Mouse (Mus musculus): ENCODE data around the gene Zfp853. TPM values are rescaled to one million over a fixed set of nuclear protein-coding genes. Genes with fewer than 3 reads are reported as not detected.
A peak's percentile ranks its signal among the peaks of the same experiment; 100 is the strongest.

Gene Zfp853
- total RNA-seq (2015) (not detected in 2 replicates), total RNA-seq (2017) (not detected in 2 replicates)

DNA sequence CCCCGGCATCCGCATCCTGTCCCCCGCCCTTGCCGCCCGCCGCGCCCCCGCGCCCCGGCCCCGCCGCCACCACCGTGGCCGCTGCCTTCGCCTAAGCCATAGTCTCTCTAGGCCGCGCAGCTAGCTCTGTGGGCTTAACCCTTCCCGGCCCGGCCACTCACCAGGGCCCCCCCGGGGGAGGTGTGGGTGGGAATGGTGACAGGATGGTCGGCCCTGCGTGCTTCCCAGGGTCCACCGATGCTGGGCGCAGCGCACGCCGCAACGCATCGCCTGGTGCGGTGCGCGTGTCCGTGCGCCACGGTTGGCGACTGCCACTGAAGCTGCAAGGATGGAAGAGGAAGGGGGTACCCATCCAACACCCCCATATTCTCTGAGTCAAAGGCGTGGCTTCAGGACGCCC is at the start of gene Zfp853:
Gene Zfp853 (minus strand): TSS at position 220 of the 400 bp plus-strand sequence.
- no peak for ATAC-seq (replicated peaks; ENCODE audit: poor library complexity)

DNA sequence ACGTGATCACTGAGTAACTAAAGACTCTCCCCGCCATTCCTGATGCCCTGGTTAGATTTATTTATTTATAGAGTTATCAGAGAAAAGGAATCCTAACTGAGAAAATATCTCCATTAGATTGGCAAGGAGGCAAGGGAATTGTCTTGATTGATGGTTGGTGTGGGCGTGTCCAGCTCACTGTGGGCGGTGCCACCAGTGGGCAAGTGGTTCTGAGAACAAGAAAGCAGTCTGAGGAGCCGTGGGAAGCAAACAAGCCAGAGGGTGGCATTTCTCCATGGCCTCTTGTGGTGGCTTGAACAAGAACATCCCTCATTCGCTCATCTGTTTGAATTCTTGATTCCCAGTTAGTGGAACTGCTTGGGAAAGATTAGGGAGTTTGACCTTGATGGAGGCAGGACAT is 46.2 kb upstream of the Zfp853 start:
- no peak for ATAC-seq (replicated peaks; ENCODE audit: poor library complexity)

DNA sequence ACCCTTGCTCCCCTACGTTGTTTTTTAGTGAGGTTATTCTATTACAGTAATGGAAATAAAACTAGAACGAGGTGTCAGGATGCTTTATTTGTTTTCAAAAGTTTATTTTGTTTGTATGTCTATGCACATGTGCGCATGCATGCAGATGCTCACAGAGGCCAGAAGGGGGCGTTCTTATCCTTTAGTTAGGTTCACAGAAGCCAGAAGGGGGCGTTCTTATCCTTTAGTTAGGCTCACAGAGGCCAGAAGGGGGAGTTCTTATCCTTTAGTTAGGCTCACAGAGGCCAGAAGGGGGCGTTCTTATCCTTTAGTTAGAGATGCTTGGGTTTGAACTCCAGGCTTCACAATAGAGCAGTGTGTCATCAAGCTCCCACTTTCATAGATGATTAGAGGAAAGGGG is 43.1 kb upstream of the Zfp853 start:
- ATAC-seq (replicated peaks; ENCODE audit: poor library complexity): peak; percentile 53

DNA sequence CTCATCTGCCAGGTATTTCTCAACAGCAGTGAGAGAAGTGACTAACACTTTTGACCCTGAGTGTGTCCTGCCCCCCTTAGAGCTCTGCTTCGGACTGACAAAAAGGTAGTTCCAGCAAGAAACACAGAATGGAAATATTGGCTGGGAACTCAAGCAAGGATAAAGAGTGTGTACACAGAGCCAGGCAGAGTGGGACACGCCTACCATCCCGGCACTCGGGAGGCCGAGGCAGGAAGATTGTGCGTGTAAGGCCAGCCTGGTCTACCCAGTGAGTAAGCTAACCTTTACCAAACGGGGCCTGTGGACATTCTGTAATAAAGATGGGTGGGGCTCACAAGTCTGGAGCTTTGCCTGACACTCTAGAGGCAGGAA is 41.7 kb upstream of the Zfp853 start:
- ATAC-seq (replicated peaks; ENCODE audit: poor library complexity): peak; percentile 29

DNA sequence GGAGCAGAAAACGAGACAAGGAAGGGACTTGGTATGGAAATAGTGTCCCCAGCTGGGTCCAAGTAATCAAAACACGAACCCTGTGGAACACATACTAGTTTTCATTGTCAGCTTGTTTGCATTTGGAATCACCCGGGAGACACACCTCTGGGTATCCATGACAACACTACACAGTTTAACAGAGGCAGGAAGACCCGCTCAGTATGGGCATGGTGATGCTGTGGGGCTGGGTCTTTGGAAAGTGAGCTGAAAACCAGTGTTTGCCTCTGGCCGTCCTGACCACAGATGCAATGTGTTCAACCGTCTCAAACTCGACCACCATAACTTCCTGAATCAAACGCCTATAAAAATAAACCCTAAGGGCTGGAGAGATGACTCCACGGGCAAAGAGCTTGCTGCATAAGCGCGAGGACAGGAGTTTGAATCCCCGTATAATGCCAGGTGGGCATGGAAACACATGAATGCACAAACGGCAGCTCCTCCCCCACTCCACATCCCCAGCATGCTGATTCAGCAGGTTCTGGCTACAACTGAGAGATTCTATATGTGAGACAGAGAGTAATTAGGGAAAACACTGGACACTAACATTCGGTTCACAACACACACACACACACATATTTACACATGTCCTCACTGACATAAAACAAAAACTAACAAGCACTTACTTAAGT is 41.1 kb upstream of the Zfp853 start:
- peak; percentile 23; the same call in 1 of the 2 replicates for ATAC-seq (replicated peaks; ENCODE audit: poor library complexity)

DNA sequence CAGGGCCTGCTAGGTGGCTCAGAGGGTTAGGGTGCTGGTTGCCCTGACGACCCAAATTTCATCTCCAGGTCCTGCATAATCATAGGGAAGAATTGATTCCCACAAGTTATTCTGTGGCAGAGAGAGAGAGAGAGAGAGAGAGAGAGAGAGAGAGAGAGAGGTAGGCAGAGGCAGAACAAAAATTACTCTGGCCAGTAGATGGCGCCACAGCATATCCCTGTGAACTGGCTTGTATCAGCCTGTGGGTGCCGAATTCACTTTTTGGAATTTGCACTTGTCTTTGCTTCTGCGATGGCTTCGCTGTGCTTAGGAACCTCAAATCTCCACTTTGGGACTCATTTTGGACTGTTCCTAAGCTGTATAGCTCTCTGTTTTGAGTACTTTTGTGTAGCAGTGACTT is 40.4 kb upstream of the Zfp853 start:
- ATAC-seq (replicated peaks; ENCODE audit: poor library complexity): peak; percentile 61

DNA sequence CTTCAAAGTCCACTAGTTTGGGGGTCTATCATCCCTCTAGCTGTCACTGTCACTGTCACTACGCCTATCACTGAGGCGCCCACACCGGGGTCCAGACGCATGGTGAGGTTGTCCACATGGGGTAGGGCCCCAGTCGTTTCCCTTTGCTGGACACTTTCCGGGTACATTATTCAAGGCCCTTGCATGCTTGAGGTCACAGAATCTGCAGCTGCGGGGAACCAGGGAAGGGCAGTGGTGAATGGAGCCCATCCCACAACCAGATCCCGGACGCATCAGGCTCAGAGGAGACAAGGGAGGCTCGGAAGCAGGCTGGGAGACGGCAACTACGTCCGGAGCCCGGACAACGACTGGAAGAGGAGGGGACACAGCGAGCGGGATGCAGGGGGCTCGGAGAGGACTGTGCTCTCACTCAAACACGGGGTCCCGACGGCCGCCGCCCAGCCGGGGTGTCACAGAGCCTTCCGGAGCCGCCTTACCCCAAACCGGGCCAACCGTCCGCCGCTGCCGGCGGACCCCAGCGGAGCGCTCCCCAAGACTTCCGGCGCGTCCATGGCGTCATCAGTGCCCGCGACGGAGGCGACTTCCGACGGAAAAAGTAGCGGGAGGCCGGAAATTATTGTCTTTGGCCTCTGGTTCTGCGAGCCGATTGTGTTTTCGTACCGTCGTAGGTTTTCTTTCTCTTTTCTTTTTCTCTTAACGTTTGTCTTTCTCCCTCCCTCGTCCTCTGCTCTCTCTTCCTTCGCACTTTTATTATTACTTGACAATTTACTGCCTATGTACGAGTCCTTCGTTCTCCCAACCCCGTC is 35.5 kb upstream of the Zfp853 start, which contains the start of gene Zdhhc4:
Gene Zdhhc4 (minus strand): TSS at position 567 of the 806 bp plus-strand sequence.
- peak; percentile 92 for ATAC-seq (replicated peaks; ENCODE audit: poor library complexity)

DNA sequence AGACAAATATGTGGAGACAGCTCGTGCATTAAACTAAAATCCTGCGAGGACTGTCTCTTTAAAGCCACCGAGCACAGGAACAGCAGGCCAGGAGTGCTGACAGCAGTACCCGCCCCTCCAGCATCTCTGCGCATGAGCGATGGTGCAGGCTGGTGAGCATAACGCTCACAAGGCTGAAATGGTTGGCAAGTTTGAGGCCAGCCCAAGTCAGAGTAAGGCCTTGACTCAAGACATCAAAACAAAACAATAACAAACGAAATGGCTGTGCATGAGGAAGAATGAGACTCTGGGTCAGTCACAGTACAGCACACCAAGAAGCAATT is 23.8 kb upstream of the Zfp853 start:
- ATAC-seq (replicated peaks; ENCODE audit: poor library complexity): no peak

DNA sequence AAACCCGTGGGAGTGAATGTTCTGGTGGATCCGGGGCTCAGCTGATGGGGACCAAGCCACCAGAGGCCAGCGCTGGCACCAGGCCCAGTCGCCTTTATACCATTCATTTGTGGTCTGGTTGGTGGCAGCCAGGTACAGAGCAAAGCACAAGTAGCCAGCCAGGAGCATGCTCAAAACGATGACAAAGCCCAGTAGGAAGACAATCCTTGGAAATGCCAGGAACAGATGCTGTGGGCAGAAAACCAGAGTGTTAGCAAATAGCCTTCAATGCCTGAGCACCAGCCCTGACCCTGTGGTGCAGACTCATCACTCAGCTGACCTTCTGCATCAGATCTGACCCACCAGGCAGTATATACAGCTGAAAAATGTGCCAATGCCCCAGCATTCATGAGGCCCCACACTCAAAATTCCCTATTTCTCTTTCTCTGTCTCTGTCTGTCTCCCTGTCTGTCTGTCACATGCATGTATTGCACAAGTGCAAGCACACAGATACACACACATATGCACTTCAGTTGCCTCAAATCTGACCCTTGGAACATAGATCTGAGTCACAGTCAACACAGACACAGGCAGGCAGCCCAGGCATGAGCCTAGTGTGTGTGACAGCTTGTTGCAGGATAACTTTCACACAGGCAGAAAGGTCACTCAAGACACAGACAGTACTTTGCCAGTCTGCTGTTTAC is 23.3 kb upstream of the Zfp853 start:
- ATAC-seq (replicated peaks; ENCODE audit: poor library complexity): no peak

DNA sequence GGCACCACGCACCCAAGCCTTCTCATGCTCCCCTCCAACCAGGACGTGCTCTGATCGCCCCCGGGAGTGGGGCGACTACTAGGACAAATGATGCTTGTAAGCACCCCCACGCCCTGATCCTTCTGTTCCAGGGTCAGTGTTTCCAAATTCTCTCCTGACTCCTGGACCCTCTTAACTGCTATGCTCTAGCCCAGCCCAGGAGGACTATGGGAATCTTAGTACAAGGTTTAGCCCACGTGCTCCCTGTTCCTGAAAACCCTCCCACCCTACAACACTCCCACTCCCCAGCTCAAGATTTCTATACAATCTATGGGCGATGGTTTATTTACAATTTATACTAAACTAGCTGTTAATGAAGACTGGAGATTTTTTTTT is 22.1 kb upstream of the Zfp853 start:
- peak; percentile 2; the same call in 1 of the 2 replicates for ATAC-seq (replicated peaks; ENCODE audit: poor library complexity)

DNA sequence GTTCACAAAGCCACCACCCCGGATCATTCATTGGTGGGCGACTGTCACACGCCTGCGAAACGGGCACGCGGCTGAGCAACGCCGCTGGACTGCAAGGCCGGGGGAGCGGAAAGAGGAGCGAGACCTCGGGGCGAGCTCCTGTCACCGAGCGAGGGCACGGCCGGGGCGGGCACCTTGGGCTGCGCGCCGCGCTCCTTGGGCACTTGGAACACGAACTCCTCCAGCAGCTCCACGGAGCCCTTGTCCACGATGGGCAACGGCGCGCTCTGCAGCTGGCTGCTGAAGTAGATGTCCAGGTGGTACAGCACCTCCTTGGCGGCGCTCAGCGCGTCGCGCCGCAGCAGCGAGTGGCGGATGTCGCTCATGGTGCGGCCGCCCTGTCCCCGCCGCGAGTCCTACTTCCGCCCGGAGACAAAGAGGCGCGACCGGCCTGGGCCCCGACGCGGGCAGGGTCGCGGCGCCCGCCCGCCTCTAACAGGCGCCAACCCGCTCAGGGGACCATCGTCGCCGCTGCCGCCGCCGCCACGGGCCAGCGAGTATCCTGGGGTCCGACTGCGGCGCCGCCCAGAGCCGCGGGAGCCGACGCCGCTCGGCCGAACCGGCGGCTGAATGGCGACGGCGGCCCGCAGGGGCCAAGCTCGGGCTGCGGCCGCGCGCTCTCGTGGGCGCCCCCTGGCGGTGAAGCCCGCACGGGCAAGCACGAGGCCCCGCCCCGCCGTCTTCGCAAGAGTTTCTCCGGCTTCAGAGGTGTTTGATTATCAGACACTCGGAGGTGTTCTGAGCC is 21.5 kb upstream of the Zfp853 start, which contains the start of gene E130309D02Rik:
Gene E130309D02Rik (minus strand): TSS at position 631 of the 784 bp plus-strand sequence.
- ATAC-seq (replicated peaks; ENCODE audit: poor library complexity): peak; percentile 76

DNA sequence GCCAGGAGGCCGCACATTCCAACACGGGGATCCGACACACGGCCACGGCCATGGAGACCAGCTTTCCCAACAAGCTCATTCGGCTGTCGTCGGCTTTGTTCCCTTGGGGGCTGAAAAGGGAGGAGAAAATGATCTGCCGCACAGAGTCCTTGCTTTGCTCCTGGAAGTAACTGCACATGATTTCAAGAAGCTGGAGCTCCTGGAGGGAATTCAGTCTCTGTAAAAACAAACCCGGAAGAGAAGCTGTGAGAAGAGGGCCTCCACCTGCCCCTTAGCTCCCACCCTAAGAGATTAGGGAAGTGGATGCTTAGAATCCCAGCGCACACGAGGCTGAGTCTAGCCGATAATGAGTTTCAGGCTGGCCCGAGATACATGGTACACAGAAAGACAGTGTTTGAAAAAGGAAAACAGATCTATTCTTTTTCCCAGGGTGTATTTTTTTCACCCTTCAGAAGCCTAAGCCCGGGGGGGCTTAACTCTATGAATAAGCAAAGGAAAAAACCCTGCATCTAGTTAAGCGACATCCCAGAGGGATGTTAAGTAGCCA is 20.8 kb upstream of the Zfp853 start:
- ATAC-seq (replicated peaks; ENCODE audit: poor library complexity): peak; percentile 35

DNA sequence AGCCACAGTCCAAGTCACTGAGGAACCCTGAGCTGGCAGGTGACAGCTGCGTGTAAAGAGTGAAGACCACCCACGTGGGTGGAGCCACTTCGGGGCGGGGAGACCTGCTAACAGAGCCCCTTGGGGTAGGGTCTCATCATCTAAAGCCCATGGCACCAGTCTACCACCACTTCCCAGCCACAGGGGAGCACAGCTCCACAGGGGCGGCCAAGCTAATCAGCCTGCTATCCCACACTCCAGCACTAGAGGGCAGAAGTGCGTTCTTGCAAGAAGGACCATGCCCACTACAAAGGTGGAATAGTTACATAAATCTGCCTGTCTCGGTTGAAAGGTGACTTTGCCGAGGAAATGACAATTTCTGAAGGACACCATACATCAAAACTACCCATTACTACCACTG is 18.5 kb upstream of the Zfp853 start:
- ATAC-seq (replicated peaks; ENCODE audit: poor library complexity): peak; percentile 72

DNA sequence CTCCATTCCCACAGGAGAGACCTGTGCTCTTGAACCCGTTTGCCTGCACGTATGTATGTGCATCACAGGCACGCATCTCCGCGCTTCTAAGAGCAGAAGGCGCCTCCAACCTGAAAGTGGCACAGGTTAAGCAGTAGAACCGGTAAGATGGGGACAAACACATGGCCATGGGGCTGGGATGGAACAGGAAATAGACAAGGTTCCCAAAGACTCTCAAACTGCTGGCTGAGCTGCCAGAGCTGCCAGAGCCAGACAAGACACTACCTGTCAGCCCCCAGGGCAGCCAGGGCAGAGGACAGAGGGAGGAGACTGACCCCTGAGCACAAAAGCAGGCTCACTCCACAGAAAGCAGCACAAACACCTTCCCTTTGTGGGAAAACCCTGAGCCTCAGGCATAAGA is 16.5 kb upstream of the Zfp853 start:
- no peak for ATAC-seq (replicated peaks; ENCODE audit: poor library complexity)

DNA sequence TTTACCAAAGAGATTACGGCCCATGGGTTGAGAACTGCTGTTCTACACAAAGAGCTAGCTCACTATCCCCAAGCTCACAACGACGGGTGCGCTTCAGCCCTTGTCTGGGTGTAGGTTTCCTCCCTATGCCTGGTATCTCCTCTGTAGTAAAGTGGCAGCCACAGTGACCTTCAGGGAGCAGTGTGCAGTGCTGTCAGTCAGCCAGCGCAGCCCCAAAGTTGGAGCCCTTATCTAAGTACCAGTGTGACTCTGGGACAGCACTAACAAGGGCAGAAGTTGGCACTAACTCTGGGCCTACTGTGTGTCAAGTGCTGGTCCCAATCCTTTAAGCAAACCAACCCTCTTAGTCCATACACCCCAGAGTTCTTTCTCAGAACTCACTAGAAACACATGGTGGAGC is 15.4 kb upstream of the Zfp853 start:
- ATAC-seq (replicated peaks; ENCODE audit: poor library complexity): no peak

DNA sequence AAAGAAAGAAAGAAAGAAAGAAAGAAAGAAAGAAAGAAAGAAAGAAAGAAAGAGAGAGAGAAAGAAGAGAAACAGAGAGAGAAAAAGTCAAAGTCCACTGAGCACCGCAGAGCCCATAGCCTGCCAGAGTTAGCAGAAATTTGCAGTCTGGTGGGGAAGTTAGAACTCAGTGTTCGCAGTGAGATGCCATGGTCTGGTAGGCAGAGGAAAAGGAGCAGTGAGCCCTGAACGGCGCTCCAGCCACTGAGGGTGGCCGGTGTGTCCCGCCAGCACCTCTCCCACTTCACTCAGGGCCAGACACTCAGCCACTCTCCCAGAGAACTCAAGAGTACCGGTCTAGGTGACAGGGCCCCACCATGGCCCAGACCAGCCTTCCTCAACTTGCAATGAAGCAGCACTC is 10.8 kb upstream of the Zfp853 start:
- no peak for ATAC-seq (replicated peaks; ENCODE audit: poor library complexity)

DNA sequence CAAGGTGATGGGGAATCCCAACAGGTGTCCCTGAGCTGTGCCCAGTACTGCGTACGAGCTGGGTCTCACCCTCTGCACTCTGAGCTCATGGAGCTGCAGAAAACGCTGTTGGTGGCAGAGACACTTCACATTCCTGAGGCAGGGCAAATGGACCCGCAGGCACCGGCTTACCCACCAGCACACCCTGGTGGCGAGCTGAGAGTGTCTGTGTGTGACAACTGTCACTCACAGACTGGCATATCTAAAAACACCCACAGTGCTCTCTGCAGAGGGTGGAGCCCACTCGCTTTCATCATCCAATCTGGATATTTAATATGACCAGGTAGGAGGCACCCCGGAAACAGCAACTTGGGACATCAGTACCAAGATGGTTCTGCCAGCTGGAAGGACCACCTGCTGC is 7.9 kb upstream of the Zfp853 start:
- ATAC-seq (replicated peaks; ENCODE audit: poor library complexity): peak; percentile 77

DNA sequence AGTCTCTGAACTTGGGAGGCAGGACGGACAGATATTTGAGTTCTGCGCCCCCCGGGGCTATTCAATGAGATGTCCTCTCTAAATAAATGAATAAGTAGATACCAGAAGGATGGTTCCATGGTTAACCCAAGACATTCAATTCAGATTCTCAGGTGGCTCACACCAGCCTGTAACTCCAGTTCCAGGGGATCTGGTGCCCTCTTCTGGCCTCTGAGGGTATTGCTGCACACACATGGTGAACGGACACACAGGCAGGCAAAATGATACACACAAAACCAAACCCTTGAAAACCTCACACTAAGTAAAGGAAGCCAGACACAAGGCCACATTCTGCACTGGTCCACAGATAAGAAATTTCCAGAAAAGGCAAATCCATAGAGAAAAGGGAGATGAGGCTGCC is 6.3 kb upstream of the Zfp853 start:
- ATAC-seq (replicated peaks; ENCODE audit: poor library complexity): peak; percentile 52

DNA sequence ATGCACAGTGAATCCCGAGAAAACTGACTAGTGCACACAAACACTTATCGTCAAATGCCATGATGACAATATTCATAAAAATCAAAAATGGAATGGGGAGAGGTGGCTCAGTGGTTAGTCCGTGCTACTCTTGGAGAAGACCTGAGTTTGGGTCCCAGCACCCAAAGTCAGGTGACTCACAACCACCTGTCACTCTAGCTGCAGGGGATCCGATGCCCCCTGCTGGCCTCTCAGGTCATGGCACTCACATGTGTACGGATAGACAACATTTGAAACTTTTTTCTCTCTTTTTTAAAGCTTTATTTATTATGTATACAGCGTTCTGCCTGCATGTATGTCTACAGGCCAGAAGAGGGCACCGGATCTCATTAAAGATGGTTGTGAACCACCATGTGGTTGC is 5.0 kb upstream of the Zfp853 start:
- ATAC-seq (replicated peaks; ENCODE audit: poor library complexity): no peak

DNA sequence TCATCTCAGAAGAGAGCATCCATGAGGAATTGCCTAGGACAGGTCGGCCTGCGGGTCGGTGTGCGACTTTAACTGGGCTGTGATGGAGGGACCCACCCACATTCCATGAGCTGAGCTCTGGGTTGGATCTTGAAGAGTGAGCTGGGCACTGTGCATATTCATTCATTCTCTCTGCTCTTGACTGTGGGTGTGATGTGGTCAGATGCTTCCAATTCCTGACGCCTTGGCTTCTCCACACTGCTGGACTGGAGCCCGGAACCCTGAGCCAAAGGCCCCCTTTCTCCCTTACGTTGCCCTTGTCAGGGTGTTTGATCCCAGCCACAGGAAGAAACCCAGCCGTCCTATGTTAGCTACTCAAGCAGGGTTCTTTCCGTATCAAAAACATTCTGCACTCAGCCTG is 4.6 kb upstream of the Zfp853 start:
- no peak for ATAC-seq (replicated peaks; ENCODE audit: poor library complexity)

DNA sequence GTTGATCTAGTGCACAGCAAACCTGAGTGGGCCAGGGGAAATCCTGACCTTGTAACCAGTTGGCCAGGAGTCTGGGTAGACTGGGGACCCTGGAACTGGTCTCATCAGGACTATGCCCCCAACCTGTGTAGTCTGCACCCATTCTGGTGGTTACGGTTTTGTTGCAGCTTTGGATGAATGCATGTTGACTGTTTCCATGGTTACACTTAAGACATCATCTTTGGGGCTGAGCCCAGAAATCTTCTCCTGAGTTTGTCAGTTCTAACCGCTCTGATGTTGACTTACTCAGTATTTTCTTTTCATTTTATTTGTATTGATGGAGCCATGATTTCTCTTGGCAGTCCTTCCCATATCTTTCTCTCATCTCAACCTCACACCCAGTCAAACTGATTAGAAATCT is 1.9 kb upstream of the Zfp853 start:
- no peak for ATAC-seq (replicated peaks; ENCODE audit: poor library complexity)

All from megakaryocyte progenitor cell, adult 5-6 weeks (primary cell).